Comparison of ENCODE assay signal across 9 mouse cellular contexts in genomic region chr6:127546676-127547075, GRCm38 (mm10). TPM values are rescaled to one million over a fixed set of nuclear protein-coding genes. Genes with fewer than 3 reads are reported as not detected.
A peak's percentile ranks its signal among the peaks of the same experiment; 100 is the strongest.
DNase-seq lines count a peak whose midpoint lies in the region; ATAC-seq and TF ChIP-seq lines count a peak whose summit lies in the region.
"Had no signal": no experiment of that assay in that cellular context is flagged by ENCODE, and none has a peak within 500 bp of the region (broad histone marks: within the 10 kb centered on the region; RNA-seq: fewer than 3 reads in every experiment).

No protein-coding gene starts in this region.

- no peak overlapping the region for H3K4me3 ChIP-seq in limb, embryonic 14.5 days (replicated peaks; ENCODE audit: low read length)
- H3K4me3 ChIP-seq in limb, embryonic 10.5 days, result no peak overlapping the region

- no peak overlapping the region for H3K9ac ChIP-seq in limb, embryonic 14.5 days (ENCODE audit: low read depth, low read length, severe bottlenecking)

- no peaks in the 10 kb centered on the region for H3K36me3 ChIP-seq in limb, embryonic 14.5 days (ENCODE audit: control insufficient read depth, insufficient read depth, low read length)
- H3K36me3 ChIP-seq in limb, embryonic 10.5 days, result no peaks in the 10 kb centered on the region

- DNase-seq in limb, embryonic 14.5 days (ENCODE audit: low spot score), result peak; percentile 57
- DNase-seq in limb, embryonic 10.5 days (ENCODE audit: low spot score), result no peak
- peak; percentile 50 for DNase-seq in brain, embryonic 14.5 days (ENCODE audit: low read depth)
- peak; percentile 64 for DNase-seq in kidney, adult 9 months
- peak; percentile 36 for DNase-seq in ovary, postnatal 10 days (ENCODE audit: low spot score)
- no peak for DNase-seq in thymus, postnatal 10 days (ENCODE audit: low spot score in 2 of 2)
- no peak for DNase-seq in left cerebral cortex, adult 18-20 months (ENCODE audit: low spot score in 2 of 2)
- DNase-seq in embryo, embryonic 10 days (ENCODE audit: low spot score), result no peak

- peaks cover 3% of the 10 kb centered on the region; the same call in 1 of the 2 replicates for H3K4me1 ChIP-seq in limb, embryonic 14.5 days (ENCODE audit: control insufficient read depth, insufficient read depth, low read length)
- peaks cover 26% of the 10 kb centered on the region for H3K4me1 ChIP-seq in limb, embryonic 10.5 days

- WGBS in limb, embryonic 14.5 days, result 54% methylated on average over 4 of the region's 4 CpGs
- 75% methylated on average over 4 of the region's 4 CpGs for WGBS in limb, embryonic 10.5 days

- no peaks in the 10 kb centered on the region for H3K9me3 ChIP-seq in limb, embryonic 14.5 days (ENCODE audit: control insufficient read depth, low read length)
- H3K9me3 ChIP-seq in limb, embryonic 10.5 days (replicated peaks), result no peaks in the 10 kb centered on the region

- no peak for TF ChIP-seq CTCF in brain, embryonic 14.5 days (IDR thresholded peaks at IDR 0.05; ENCODE audit: borderline replicate concordance, extremely low read depth, insufficient read depth, insufficient read length)

- no peak overlapping the region for H3K27ac ChIP-seq in limb, embryonic 14.5 days (replicated peaks; ENCODE audit: low read depth, low read length)
- H3K27ac ChIP-seq in limb, embryonic 10.5 days, result no peak overlapping the region

- no peak overlapping the region for H3K4me2 ChIP-seq in limb, embryonic 14.5 days (replicated peaks; ENCODE audit: low read depth, low read length, severe bottlenecking)

- ATAC-seq in limb, embryonic 14.5 days (ENCODE audit: low FRiP score, low read depth), result no peak
- ATAC-seq: Patski had no signal

- no peaks in the 10 kb centered on the region for H3K27me3 ChIP-seq in limb, embryonic 14.5 days (ENCODE audit: control insufficient read depth, insufficient read depth, low read length)
- peaks cover 13% of the 10 kb centered on the region for H3K27me3 ChIP-seq in limb, embryonic 10.5 days (ENCODE audit: low read depth, poor library complexity, severe bottlenecking)

- TF ChIP-seq POLR2A in limb, embryonic 14.5 days (IDR thresholded peaks at IDR 0.05; ENCODE audit: borderline replicate concordance, extremely low read depth, insufficient read depth, insufficient read length), result no peak
- TF ChIP-seq POLR2A in brain, embryonic 14.5 days (IDR thresholded peaks at IDR 0.05; ENCODE audit: borderline replicate concordance, extremely low read depth, insufficient read depth, insufficient read length, poor library complexity, severe bottlenecking), result no peak

RNA-seq across cellular contexts. Expression of gene Cracr2a, which starts 14.5 kb away (rescaled TPM):
- polyA plus RNA-seq in limb, embryonic 14.5 days (2012; rRNA removed), result 1.3 and 1.5 TPM in 2 replicates
- polyA plus RNA-seq in limb, embryonic 14.5 days (2014; fragmentation: Nextera tagmentation; extraction: Ambion mirVana), result 1.0 and 1.4 TPM in 2 replicates
- polyA plus RNA-seq in limb, embryonic 10.5 days (2016; fragmentation: Nextera tagmentation; extraction: Ambion mirVana), result 1.8 and 2.1 TPM in 2 replicates
- 0.14 and 0.29 TPM in 2 replicates for polyA plus RNA-seq in brain, embryonic 14.5 days (2012; rRNA removed)
- total RNA-seq in left cerebral cortex, adult 18-20 months (2021), result 1 to 10 TPM; 1.5 to 3.0 TPM
- polyA plus RNA-seq: Patski had no signal

Comparison
In these comparisons a context has a peak if more than half of its experiments do, and no peak if none do; other contexts are left out.
1. DNase-seq: peak in limb, embryonic 14.5 days (single experiment), brain, embryonic 14.5 days (single experiment), kidney, adult 9 months (single experiment) and ovary, postnatal 10 days (single experiment); none in limb, embryonic 10.5 days (single experiment), thymus, postnatal 10 days (0 of 2), left cerebral cortex, adult 18-20 months (0 of 2) and embryo, embryonic 10 days (single experiment).